Mouse (Mus musculus) thymus, adult 2 months (tissue): ENCODE results near the gene Olfr820.
"Not testable (repeated sequence)": the region's sequence is repeated elsewhere in the genome, so short reads cannot be mapped to it uniquely, and the experiment has no call there.

Experiments
- CTCF ChIP-seq: fragments of 200-500 bp; IDR thresholded peaks from 2 replicates; pipeline ENCODE4 v1.5.1; 2012; ENCODE audit warnings: mild to moderate bottlenecking, control low read depth, low read length, moderate library complexity, borderline replicate concordance; ENCODE audit not compliant: control insufficient read depth, poor library complexity, insufficient read depth; ENCODE audit errors: extremely low read depth
- POLR2A ChIP-seq: fragments of 200-500 bp; IDR thresholded peaks from 2 replicates; pipeline ENCODE4 v1.6.1; 2012; ENCODE audit warnings: mild to moderate bottlenecking, low read length, control low read depth, moderate library complexity; ENCODE audit not compliant: control insufficient read depth, poor library complexity, insufficient read depth; ENCODE audit errors: extremely low read depth

- TF ChIP-seq CTCF, POLR2A: not testable (repeated sequence)
Measured at GRCm38 (mm10) chr10:129981867-129982266, 30.6 kb upstream of the Olfr820 start.
